Comparison of ENCODE assay signal across 9 mouse cellular contexts in genomic region chr11:53243199-53243598, GRCm38 (mm10). TPM values are rescaled to one million over a fixed set of nuclear protein-coding genes. Genes with fewer than 3 reads are reported as not detected.
DNase-seq lines count a peak whose midpoint lies in the region; ATAC-seq and TF ChIP-seq lines count a peak whose summit lies in the region.
"Had no signal": no experiment of that assay in that cellular context is flagged by ENCODE, and none has a peak within 500 bp of the region (broad histone marks: within the 10 kb centered on the region; RNA-seq: fewer than 3 reads in every experiment).

No protein-coding gene starts in this region.

- no peaks in the 10 kb centered on the region for H3K27me3 ChIP-seq in neural tube, embryonic 15.5 days (replicated peaks)

- peak; percentile 36 for DNase-seq in gastrocnemius, adult 2 months
- DNase-seq in gastrocnemius, postnatal 25 days, result no peak
- peak; percentile 32 for DNase-seq in ovary, postnatal 36 days (ENCODE audit: low spot score)
- DNase-seq in ovary, postnatal 10 days (ENCODE audit: low spot score), result no peak
- DNase-seq in cerebellum, postnatal 36 days, result peak; percentile 26 to 43
- peak; percentile 46 for DNase-seq in lung, adult 2 months
- no peak for DNase-seq in natural killer cell, adult 2 months (ENCODE audit: low spot score in 2 of 2)

- no peaks in the 10 kb centered on the region for H3K9me3 ChIP-seq in neural tube, embryonic 15.5 days (replicated peaks)

- no peak overlapping the region for H3K27ac ChIP-seq in gastrocnemius, adult 2 months
- H3K27ac ChIP-seq in neural tube, embryonic 15.5 days (replicated peaks), result no peak overlapping the region
- H3K27ac ChIP-seq: macrophage had no signal

- H3K36me3 ChIP-seq in neural tube, embryonic 15.5 days, result no peaks in the 10 kb centered on the region

- peak; percentile 71 for TF ChIP-seq CTCF in gastrocnemius, adult 2 months (IDR thresholded peaks at IDR 0.05)
- TF ChIP-seq CTCF in lung, adult 2 months (IDR thresholded peaks at IDR 0.05; ENCODE audit: insufficient read depth, low read length), result peak; percentile 91

- no peak for TF ChIP-seq POLR2A in lung, adult 2 months (IDR thresholded peaks at IDR 0.05; ENCODE audit: borderline replicate concordance, extremely low read depth, low read depth, low read length)

- no peak overlapping the region for H3K4me3 ChIP-seq in gastrocnemius, adult 2 months
- H3K4me3 ChIP-seq in lung, adult 2 months (replicated peaks; ENCODE audit: extremely low read depth, low read depth, low read length), result no peak overlapping the region
- no peak overlapping the region for H3K4me3 ChIP-seq in neural tube, embryonic 15.5 days (replicated peaks)

- 47% methylated on average over 11 of the region's 11 CpGs for WGBS in lung, adult 2 months
- 49% methylated on average over 11 of the region's 11 CpGs for whole genome bisulfite sequencing in neural tube, embryonic 15.5 days

- intact Hi-C loops in gastrocnemius, adult 2 months (cut with DNase I), result no loop called here

- H3K4me2 ChIP-seq in neural tube, embryonic 15.5 days, result no peak overlapping the region

- H3K9ac ChIP-seq in neural tube, embryonic 15.5 days (replicated peaks), result no peak overlapping the region

- no peak for ATAC-seq in neural tube, embryonic 15.5 days (ENCODE audit: low FRiP score)

- H3K4me1 ChIP-seq in lung, adult 2 months (ENCODE audit: control insufficient read depth, insufficient read depth, low read length), result no peaks in the 10 kb centered on the region
- no peaks in the 10 kb centered on the region for H3K4me1 ChIP-seq in neural tube, embryonic 15.5 days

RNA-seq across cellular contexts. Expression of gene Hspa4, which starts 57.1 kb away (rescaled TPM):
- total RNA-seq in gastrocnemius, adult 2 months (2021), result 100 to 1,000 TPM in 1 of 2 experiments, 10 to 100 TPM in 1; 80.2 to 106 TPM
- 10 to 100 TPM; 86.5 to 89.0 TPM for total RNA-seq in gastrocnemius, postnatal 25 days (2021)
- 22.0 and 24.9 TPM in 2 replicates for polyA plus RNA-seq in lung, adult 2 months (2012; rRNA removed)
- 43.5 and 54.6 TPM in 2 replicates for polyA plus RNA-seq in neural tube, embryonic 15.5 days (2015; fragmentation: Nextera tagmentation; extraction: Ambion mirVana)

Comparison
In these comparisons a context has a peak if more than half of its experiments do, and no peak if none do; other contexts are left out.
1. DNase-seq: peak in gastrocnemius, adult 2 months (single experiment), ovary, postnatal 36 days (single experiment), cerebellum, postnatal 36 days (2 of 2) and lung, adult 2 months (single experiment); none in gastrocnemius, postnatal 25 days (single experiment), ovary, postnatal 10 days (single experiment) and natural killer cell, adult 2 months (0 of 2).